Mouse (Mus musculus) heart, embryonic 11.5 days (tissue): Measurements from ENCODE around the gene Vamp1. TPM values are rescaled to one million over a fixed set of nuclear protein-coding genes. Genes with fewer than 3 reads are reported as not detected.

Experiments used
- ATAC-seq: fragments of 200-750 bp; cut with Nextera tagmentation; replicated peaks from 2 replicates; pipeline ENCODE4 v1.8.0; 2017; ENCODE audit warnings: moderate library complexity; ENCODE audit not compliant: insufficient number of reproducible peaks, low FRiP score, low TSS enrichment
- H3K27ac ChIP-seq: fragments of 300-500 bp; sonication (generic); 2 replicates; pipeline ENCODE4 v1.5.1; 2014; ENCODE audit warnings: mild to moderate bottlenecking, low read depth, low read length
- H3K27me3 ChIP-seq: fragments of 300-500 bp; sonication (generic); 2 replicates; pipeline ENCODE4 v1.6.1; 2014; ENCODE audit warnings: mild to moderate bottlenecking, low read length, mixed read lengths; ENCODE audit not compliant: control insufficient read depth, insufficient read depth
- H3K36me3 ChIP-seq: fragments of 300-500 bp; sonication (generic); 2 replicates; pipeline ENCODE4 v1.6.1; 2014; ENCODE audit warnings: mild to moderate bottlenecking, low read length, moderate library complexity, mixed read lengths; ENCODE audit not compliant: control insufficient read depth, insufficient read depth
- H3K4me1 ChIP-seq: fragments of 300-500 bp; sonication (generic); 2 replicates; pipeline ENCODE4 v1.6.1; 2014; ENCODE audit warnings: low read length; ENCODE audit not compliant: control insufficient read depth, insufficient read depth
- H3K4me2 ChIP-seq: fragments of 300-500 bp; sonication (generic); 2 replicates; pipeline ENCODE4 v1.6.1; 2014; ENCODE audit warnings: mild to moderate bottlenecking, moderate library complexity
- H3K4me3 ChIP-seq: fragments of 300-500 bp; sonication (generic); 2 replicates; pipeline ENCODE4 v1.5.1; 2014; ENCODE audit warnings: low read depth, low read length
- H3K9ac ChIP-seq: fragments of 300-500 bp; sonication (generic); 2 replicates; pipeline ENCODE4 v1.6.1; 2014; ENCODE audit warnings: mild to moderate bottlenecking, low read depth, low read length, moderate library complexity
- H3K9me3 ChIP-seq: fragments of 300-500 bp; sonication (generic); replicated peaks from 2 replicates; pipeline ENCODE4 v1.6.1; 2016; ENCODE audit warnings: low read length; ENCODE audit not compliant: control insufficient read depth
- WGBS: fragments of 180-500 bp; shearing (Covaris S2); extraction: QIAGEN DNeasy Blood & Tissue Kit; methylation state at CpG from one replicate; pipeline ENCODE4 v1.1.7; 2014; ENCODE audit not compliant: insufficient replicate concordance; 5-methylcytosine and 5-hydroxymethylcytosine counted together
- microRNA-seq: library from miRNA; unstranded; fragments of <30 nt; microRNA quantifications from one replicate; pipeline ENCODE4, GENCODE M21; 2016; ENCODE audit warnings: borderline number of aligned reads
- polyA plus RNA-seq: library from polyadenylated mRNA; unstranded; fragments of >200 nt; fragmentation: Nextera tagmentation; extraction: Ambion mirVana; gene quantifications from 2 replicates; pipeline ENCODE4 v1.2.1, GENCODE M21; 2014

The Vamp1 gene
- polyA plus RNA-seq, 1 experiment from 2014 or later: 1.6 TPM

GRCm38 (mm10) chr6:125292256-125292655 is 76.9 kb downstream of the Vamp1 start:
- WGBS: 86% methylated on average over 7 of the region's 7 CpGs
- H3K4me2 ChIP-seq: no peak overlapping the region
- ATAC-seq: no peak

GRCm38 (mm10) chr6:125294049-125294448 is 78.7 kb downstream of the Vamp1 start:
- no peak overlapping the region for H3K9ac ChIP-seq
- H3K4me3 ChIP-seq: no peak overlapping the region
- no peak overlapping the region for H3K4me2 ChIP-seq
- H3K36me3 ChIP-seq: no peaks in the 10 kb centered on the region
- no peak for ATAC-seq
- no peaks in the 10 kb centered on the region for H3K4me1 ChIP-seq
- H3K27ac ChIP-seq: no peak overlapping the region
- H3K27me3 ChIP-seq: no peaks in the 10 kb centered on the region
- 80% methylated on average over 4 of the region's 4 CpGs for WGBS
- H3K9me3 ChIP-seq: no peaks in the 10 kb centered on the region

More at GRCm38 (mm10) chr6:125292256-125292655, 76.9 kb downstream of the Vamp1 start:
- Histone ChIP-seq H3K36me3 (no peaks in the 10 kb centered on the region), H3K4me3 (no peak overlapping the region), H3K4me1 (no peaks in the 10 kb centered on the region), H3K27me3 (no peaks in the 10 kb centered on the region), H3K27ac (no peak overlapping the region), H3K9ac (no peak overlapping the region), H3K9me3 (no peaks in the 10 kb centered on the region)

Small RNAs within 50 kb of the gene (microRNA-seq; reads per million reads assigned to microRNA genes)
- gene Mir3098 (0.47 reads per million), gene Mir8113 (not detected)

Other genes with a start within 250 kb of the Vamp1 start
- 0.41 TPM in 1 of 2 replicates, not detected in the other for gene Pianp, start 218.9 kb upstream of the Vamp1 start, polyA plus RNA-seq
- gene Zfp384, start 206.4 kb upstream of the Vamp1 start, polyA plus RNA-seq: 7.1 and 9.9 TPM in 2 replicates
- gene Ing4, start 175.8 kb upstream of the Vamp1 start, polyA plus RNA-seq: 66.6 and 80.5 TPM in 2 replicates
- gene Acrbp, start 165.9 kb upstream of the Vamp1 start, polyA plus RNA-seq: 8.3 TPM in 2 replicates
- 0.27 TPM in 1 of 2 replicates, not detected in the other for gene Lpar5, start 147.6 kb upstream of the Vamp1 start, polyA plus RNA-seq
- gene Chd4, start 119.6 kb upstream of the Vamp1 start, polyA plus RNA-seq: 64.4 and 67.8 TPM in 2 replicates
- gene Nop2, start 83.6 kb upstream of the Vamp1 start, polyA plus RNA-seq: 50.7 and 52.9 TPM in 2 replicates
- gene Iffo1, start 70.3 kb upstream of the Vamp1 start, polyA plus RNA-seq: 6.7 and 11.0 TPM in 2 replicates
- 4,443 and 4,472 TPM in 2 replicates for gene Gapdh, start 49.1 kb upstream of the Vamp1 start, polyA plus RNA-seq
- gene Ncapd2, start 23.9 kb upstream of the Vamp1 start, polyA plus RNA-seq: 82.3 and 84.0 TPM in 2 replicates
- gene Mrpl51, start 23.8 kb upstream of the Vamp1 start, polyA plus RNA-seq: 226 and 234 TPM in 2 replicates
- 2.0 and 2.2 TPM in 2 replicates for gene Tapbpl, start 16.3 kb downstream of the Vamp1 start, polyA plus RNA-seq
- gene Cd27, start 21.5 kb downstream of the Vamp1 start, polyA plus RNA-seq: 1.2 and 1.4 TPM in 2 replicates
- gene Tuba3a, start 70.5 kb downstream of the Vamp1 start, polyA plus RNA-seq: 0.10 TPM in 1 of 2 replicates, not detected in the other
- gene Ltbr, start 98.3 kb downstream of the Vamp1 start, polyA plus RNA-seq: 35.0 and 40.7 TPM in 2 replicates
- 0.69 and 0.93 TPM in 2 replicates for gene Scnn1a, start 105.1 kb downstream of the Vamp1 start, polyA plus RNA-seq
- 33.3 and 37.0 TPM in 2 replicates for gene Tnfrsf1a, start 133.8 kb downstream of the Vamp1 start, polyA plus RNA-seq
- not detected in 2 replicates for gene Plekhg6, start 165.2 kb downstream of the Vamp1 start, polyA plus RNA-seq